Mouse (Mus musculus) adipose tissue, adult 10 weeks (tissue): ENCODE measurements around the gene Abraxas1. TPM values are rescaled to one million over a fixed set of nuclear protein-coding genes. Genes with fewer than 3 reads are reported as not detected.

Experiments
- polyA plus RNA-seq: library from polyadenylated mRNA; stranded (reverse); fragments of 350-450 nt; fragmentation: Illumina TruSeq; extraction: RNeasy Lipid Tissue Mini Kit (QIAGEN cat#74804); gene quantifications from one replicate; pipeline ENCODE4 v1.2.3, GENCODE M21; 2014; ENCODE audit warnings: low read depth, low replicate concordance

Gene Abraxas1
- 11.8 TPM for polyA plus RNA-seq

GRCm38 (mm10) chr5:100820483-100821184 is at the start of gene Abraxas1:
Gene Abraxas1, minus strand, starts transcription at chr5:100820965.

DNA sequence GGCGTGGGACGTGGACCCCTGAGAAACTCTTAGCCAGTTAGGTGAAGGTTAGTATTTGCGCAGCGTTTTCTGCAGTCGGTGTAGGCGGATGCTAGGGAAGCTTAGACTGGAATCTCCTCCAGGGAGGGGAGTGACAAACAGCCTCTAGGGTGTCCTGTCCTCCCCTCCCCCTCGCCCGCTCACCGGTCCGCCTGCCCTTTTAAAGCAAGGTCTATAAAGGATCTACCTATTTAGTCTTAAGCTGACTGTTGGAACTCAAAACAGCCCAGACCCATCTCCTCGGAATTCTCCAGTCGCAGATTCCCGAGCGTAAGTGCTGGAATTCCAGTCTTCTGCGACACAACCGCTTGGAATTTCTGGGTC is 24.7 kb upstream of the Abraxas1 start, which contains the start of gene Gpat3:
Gene Gpat3, plus strand, starts transcription at position 229 of the 363 bp plus-strand sequence.

DNA sequence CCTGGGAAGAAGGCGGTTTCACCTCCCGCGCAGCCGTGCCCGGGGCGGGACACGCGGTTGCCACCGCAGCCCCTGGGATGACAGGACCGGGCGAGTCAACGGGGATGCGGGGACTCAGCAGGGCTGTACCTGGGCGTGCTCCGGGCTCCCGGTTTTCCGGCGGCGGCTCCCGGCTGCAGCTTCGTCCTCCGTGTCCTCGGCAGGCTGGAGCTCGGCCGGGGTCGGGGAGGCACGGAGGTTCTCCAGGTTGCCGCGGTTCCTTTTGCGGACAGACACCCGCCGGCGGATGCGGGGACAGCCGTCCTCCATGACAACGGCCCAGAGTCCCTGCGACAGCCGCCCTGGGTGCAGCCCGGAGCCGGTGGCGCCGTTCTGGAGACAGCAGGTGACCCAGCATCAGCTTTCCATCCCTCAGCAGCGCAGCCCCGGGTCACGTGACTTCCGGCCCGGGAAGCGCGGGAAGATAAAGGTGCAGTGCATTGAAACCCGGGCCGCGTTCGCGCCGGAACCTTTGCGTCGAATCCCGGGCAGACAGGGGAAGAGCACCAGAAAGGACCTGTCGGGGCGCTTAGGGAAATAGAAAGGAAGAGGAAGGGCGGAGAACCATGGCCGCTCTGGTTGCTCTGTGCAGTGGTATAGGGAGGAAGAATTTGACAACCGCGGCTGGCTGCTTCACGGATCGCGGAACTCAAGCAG is 22.5 kb downstream of the Abraxas1 start, which contains the start of the genes Helq and Mrps18c:
Gene Helq, minus strand, starts transcription at position 434 of the 696 bp plus-strand sequence.
Gene Mrps18c, plus strand, starts transcription at position 463 of the 696 bp plus-strand sequence.

Other genes starting within 250 kb of the Abraxas1 start
- 222 TPM for gene Plac8, start 248.7 kb downstream of the Abraxas1 start, polyA plus RNA-seq
- 54.3 TPM for gene Coq2, start 145.8 kb downstream of the Abraxas1 start, polyA plus RNA-seq
- gene Hpse, start 101.2 kb downstream of the Abraxas1 start, polyA plus RNA-seq = 2.5 TPM
- 7.2 TPM for gene Helq, start 22.4 kb downstream of the Abraxas1 start, polyA plus RNA-seq
- 66.7 TPM for gene Mrps18c, start 22.3 kb downstream of the Abraxas1 start, polyA plus RNA-seq
- 21.7 TPM for gene Gpat3, start 24.7 kb upstream of the Abraxas1 start, polyA plus RNA-seq